Mouse (Mus musculus): ENCODE results near the gene Selenoh. TPM values are rescaled to one million over a fixed set of nuclear protein-coding genes. Genes with fewer than 3 reads are reported as not detected.

Gene Selenoh
- polyA plus RNA-seq, 1 experiment from 2014 or later = 90.7 TPM

- H3K4me3 ChIP-seq (ENCODE audit: low read depth, low read length) = no peak overlapping the region
- H3K27me3 ChIP-seq (replicated peaks; ENCODE audit: control insufficient read depth, insufficient read depth, low read length) = no peaks in the 10 kb centered on the region
- peaks cover 45% of the 10 kb centered on the region for H3K36me3 ChIP-seq (ENCODE audit: control insufficient read depth, insufficient read depth)
- no peak overlapping the region for H3K4me2 ChIP-seq (replicated peaks; ENCODE audit: low read depth)
- H3K9me3 ChIP-seq (ENCODE audit: control insufficient read depth) = no peaks in the 10 kb centered on the region
- H3K27ac ChIP-seq (ENCODE audit: low read depth, low read length) = peak overlapping the region; percentile 73
- TF ChIP-seq CTCF (IDR thresholded peaks at IDR 0.05; ENCODE audit: low read depth) = no peak
- H3K9ac ChIP-seq (ENCODE audit: low read depth, low read length) = no peak overlapping the region
- H3K4me1 ChIP-seq (replicated peaks; ENCODE audit: control insufficient read depth, insufficient read depth, low read length) = peaks cover 12% of the 10 kb centered on the region; the same call in 1 of the 2 replicates
- 92% methylated on average over 21 of the region's 21 CpGs for WGBS
- no peak for ATAC-seq
Measured at GRCm38 (mm10) chr2:84619646-84620340, 50.8 kb downstream of the Selenoh start.

Other genes starting within 250 kb of the Selenoh start
- 14.2 TPM in 2 replicates for gene Calcrl, start 245.4 kb downstream of the Selenoh start, polyA plus RNA-seq (2015; fragmentation: Nextera tagmentation; extraction: Ambion mirVana)
- gene Tfpi, start 194.0 kb downstream of the Selenoh start, polyA plus RNA-seq (2015; fragmentation: Nextera tagmentation; extraction: Ambion mirVana) = 31.3 and 33.4 TPM in 2 replicates
- gene Ctnnd1, start 20.0 kb downstream of the Selenoh start, polyA plus RNA-seq (2015; fragmentation: Nextera tagmentation; extraction: Ambion mirVana) = 45.4 and 46.1 TPM in 2 replicates
- gene Btbd18, start 11.7 kb downstream of the Selenoh start, polyA plus RNA-seq (2015; fragmentation: Nextera tagmentation; extraction: Ambion mirVana) = 0.07 TPM in 1 of 2 replicates, not detected in the other
- not detected in 2 replicates for gene Gm28635, start 7.3 kb upstream of the Selenoh start, polyA plus RNA-seq (2015; fragmentation: Nextera tagmentation; extraction: Ambion mirVana)
- gene Med19, start 7.6 kb upstream of the Selenoh start, polyA plus RNA-seq (2015; fragmentation: Nextera tagmentation; extraction: Ambion mirVana) = 20.6 and 21.0 TPM in 2 replicates
- 81.7 and 85.0 TPM in 2 replicates for gene Tmx2, start 8.4 kb upstream of the Selenoh start, polyA plus RNA-seq (2015; fragmentation: Nextera tagmentation; extraction: Ambion mirVana)
- 27.6 and 28.4 TPM in 2 replicates for gene Zdhhc5, start 44.4 kb upstream of the Selenoh start, polyA plus RNA-seq (2015; fragmentation: Nextera tagmentation; extraction: Ambion mirVana)
- gene Clp1, start 56.6 kb upstream of the Selenoh start, polyA plus RNA-seq (2015; fragmentation: Nextera tagmentation; extraction: Ambion mirVana) = 18.1 and 21.8 TPM in 2 replicates
- 1.8 and 1.9 TPM in 2 replicates for gene Ypel4, start 63.3 kb upstream of the Selenoh start, polyA plus RNA-seq (2015; fragmentation: Nextera tagmentation; extraction: Ambion mirVana)
- gene Gm19426, start 72.9 kb upstream of the Selenoh start, polyA plus RNA-seq (2015; fragmentation: Nextera tagmentation; extraction: Ambion mirVana) = 2.2 and 2.5 TPM in 2 replicates
- gene Serping1, start 104.7 kb upstream of the Selenoh start, polyA plus RNA-seq (2015; fragmentation: Nextera tagmentation; extraction: Ambion mirVana) = 49.4 and 50.7 TPM in 2 replicates
- 115 and 117 TPM in 2 replicates for gene Ube2l6, start 128.1 kb upstream of the Selenoh start, polyA plus RNA-seq (2015; fragmentation: Nextera tagmentation; extraction: Ambion mirVana)
- 0.46 and 0.81 TPM in 2 replicates for gene Smtnl1, start 151.9 kb upstream of the Selenoh start, polyA plus RNA-seq (2015; fragmentation: Nextera tagmentation; extraction: Ambion mirVana)
- 51.9 and 59.2 TPM in 2 replicates for gene Timm10, start 156.2 kb upstream of the Selenoh start, polyA plus RNA-seq (2015; fragmentation: Nextera tagmentation; extraction: Ambion mirVana)
- gene Slc43a1, start 168.1 kb upstream of the Selenoh start, polyA plus RNA-seq (2015; fragmentation: Nextera tagmentation; extraction: Ambion mirVana) = 3.6 and 4.1 TPM in 2 replicates
- gene Rtn4rl2, start 215.9 kb upstream of the Selenoh start, polyA plus RNA-seq (2015; fragmentation: Nextera tagmentation; extraction: Ambion mirVana) = 0.98 and 1.0 TPM in 2 replicates